Mouse (Mus musculus): ENCODE measurements around the gene Fam13a.

The Fam13a gene

GRCm38 (mm10) chr6:58933189-58933913, 91.0 kb downstream of the Fam13a start:
- no peak for DNase-seq (ENCODE audit: low spot score)

DNA sequence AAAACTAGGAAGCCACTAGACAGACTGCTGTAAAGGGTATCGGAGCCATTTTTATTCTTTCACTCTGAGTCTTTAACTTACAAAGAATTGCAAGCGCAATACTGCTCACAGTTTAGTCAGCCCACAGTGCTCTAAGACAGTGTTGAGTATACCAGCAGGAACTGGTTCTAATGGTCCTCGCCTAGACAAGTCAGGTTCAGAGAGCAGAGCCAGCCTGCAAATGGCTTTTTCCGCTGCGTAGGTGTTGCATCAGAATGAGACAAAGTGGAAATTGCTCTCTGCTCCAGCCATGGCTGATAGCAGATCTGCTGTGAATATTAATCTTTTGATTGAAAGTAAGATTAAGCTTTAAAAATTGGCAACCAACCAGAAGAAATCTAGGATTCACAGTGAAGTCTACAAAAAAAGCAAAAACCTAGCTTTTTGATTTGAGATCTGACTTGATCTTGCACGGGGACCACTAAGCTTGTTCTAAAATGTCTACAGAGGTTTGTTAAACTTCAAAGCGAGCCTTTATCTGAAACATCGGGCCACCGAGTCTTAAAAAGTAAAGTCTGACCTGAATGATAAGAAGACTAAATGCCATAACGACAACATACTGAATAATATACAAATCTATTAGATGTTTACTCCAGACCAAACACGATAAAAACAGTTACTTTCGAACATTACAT, 91.7 kb downstream of the Fam13a start:
- no peak for DNase-seq (ENCODE audit: low spot score)

DNA sequence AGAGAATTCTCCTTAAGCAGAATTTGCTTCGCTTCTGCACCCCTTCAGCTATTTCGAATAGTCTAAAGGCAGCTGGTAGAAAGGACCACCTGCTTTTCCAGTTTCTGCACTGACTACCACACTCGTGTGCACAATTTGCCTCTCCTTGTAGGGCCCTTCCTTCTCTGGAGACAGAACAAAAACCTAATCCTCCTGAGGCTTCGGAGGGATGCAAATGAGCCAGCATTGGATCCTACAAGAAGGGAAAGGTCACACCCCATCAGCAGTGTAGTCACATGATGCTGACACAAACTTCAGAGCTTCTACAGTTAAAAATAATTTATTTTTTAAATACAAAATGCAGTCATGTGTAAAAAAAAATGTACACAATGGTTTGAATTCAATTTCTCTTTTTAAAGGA, 93.2 kb downstream of the Fam13a start:
- DNase-seq (ENCODE audit: low spot score) = no peak

GRCm38 (mm10) chr6:58929911-58930431, 94.4 kb downstream of the Fam13a start:
- no peak for DNase-seq (ENCODE audit: low spot score)

- no peak for DNase-seq (ENCODE audit: low spot score)
These were observed 96.5 kb downstream of the Fam13a start for GRCm38 (mm10) chr6:58927881-58928280.

- no peak for DNase-seq (ENCODE audit: low spot score)
These were observed 101.8 kb downstream of the Fam13a start for GRCm38 (mm10) chr6:58922511-58922910.

DNA sequence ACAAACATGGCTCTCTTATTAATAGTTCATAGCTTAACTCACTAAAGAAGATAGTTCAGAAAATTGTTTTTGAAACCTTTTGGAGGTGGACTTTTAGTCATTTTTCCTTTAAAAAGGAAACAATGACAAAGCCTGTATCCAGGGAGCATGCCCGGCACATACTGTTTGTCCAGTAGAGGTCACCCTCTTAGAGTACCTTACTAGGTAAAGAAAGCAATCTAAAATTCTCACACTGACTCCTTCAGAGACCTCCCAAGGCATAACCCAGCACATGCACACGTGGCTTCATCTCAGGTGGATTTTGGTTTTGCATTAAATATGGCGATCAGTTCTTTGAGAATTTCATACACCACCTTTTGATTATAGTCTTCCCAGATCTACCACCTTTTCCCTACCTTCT, 102.7 kb downstream of the Fam13a start:
- DNase-seq (ENCODE audit: low spot score) = no peak

GRCm38 (mm10) chr6:58920735-58921134, 103.6 kb downstream of the Fam13a start:
- no peak for DNase-seq (ENCODE audit: low spot score)

DNA sequence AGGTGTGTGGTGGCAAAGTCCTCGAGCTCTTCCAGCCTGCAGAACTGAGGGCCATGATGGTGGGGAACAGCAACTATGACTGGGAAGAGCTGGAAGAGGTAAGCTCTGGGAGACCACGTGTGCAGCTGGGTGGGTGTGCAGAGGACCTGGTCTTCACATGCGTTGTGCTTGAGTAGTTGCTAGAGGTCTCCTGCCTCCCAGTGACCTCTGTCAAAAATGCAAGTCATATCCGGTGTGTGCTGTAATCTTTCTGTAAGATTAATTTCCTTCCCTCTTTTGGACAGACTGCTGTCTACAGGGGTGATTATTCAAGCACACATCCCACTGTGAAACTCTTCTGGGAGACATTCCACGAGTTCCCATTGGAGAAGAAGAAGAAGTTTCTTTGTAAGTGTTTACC, 107.9 kb downstream of the Fam13a start:
- no peak for DNase-seq (ENCODE audit: low spot score)

GRCm38 (mm10) chr6:58913971-58914370, 110.4 kb downstream of the Fam13a start:
- no peak for DNase-seq (ENCODE audit: low spot score)

DNA sequence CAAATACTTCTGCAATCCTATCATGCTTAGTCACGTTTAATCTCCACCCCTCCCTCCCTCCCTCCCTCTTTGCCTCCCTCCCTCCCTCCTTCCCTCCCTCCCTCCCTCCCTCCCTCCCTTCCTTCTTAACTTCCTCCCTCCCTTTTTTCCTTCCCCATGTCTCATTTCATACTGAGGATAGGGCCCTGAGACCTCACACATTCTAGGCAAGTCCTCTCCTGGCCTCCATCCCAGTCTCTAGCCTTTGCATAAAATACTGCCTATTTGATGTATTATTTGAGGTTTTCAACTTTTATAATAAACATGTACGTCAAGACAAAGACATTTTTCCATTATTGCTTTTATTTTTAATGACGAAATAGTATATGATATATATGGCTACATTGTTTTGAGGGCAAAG, 110.8 kb downstream of the Fam13a start:
- no peak for DNase-seq (ENCODE audit: low spot score)

- DNase-seq (ENCODE audit: low spot score) = no peak
These were observed 111.5 kb downstream of the Fam13a start for GRCm38 (mm10) chr6:58912842-58913241.

GRCm38 (mm10) chr6:58907791-58908190, 116.6 kb downstream of the Fam13a start:
- no peak for DNase-seq (ENCODE audit: low spot score)

DNA sequence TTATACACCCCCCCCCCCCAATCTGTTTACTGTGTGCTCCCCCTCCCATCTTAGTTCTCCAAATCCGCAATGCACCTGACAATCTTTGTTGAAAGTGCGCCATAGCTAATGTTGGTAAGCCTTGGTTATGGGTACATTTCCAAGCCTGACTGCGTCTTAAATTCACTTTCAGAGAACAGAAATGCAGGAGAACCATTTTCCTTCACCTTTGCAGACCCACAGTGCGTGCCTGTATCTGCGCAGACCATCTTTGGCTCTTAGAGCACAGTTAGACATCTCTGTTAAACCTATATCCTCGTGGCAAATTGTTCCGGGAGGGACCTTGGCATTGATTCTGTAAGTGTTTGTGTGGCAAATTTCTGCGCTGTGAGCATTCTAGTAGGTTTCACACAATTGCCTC, 117.0 kb downstream of the Fam13a start:
- DNase-seq (ENCODE audit: low spot score) = no peak

DNA sequence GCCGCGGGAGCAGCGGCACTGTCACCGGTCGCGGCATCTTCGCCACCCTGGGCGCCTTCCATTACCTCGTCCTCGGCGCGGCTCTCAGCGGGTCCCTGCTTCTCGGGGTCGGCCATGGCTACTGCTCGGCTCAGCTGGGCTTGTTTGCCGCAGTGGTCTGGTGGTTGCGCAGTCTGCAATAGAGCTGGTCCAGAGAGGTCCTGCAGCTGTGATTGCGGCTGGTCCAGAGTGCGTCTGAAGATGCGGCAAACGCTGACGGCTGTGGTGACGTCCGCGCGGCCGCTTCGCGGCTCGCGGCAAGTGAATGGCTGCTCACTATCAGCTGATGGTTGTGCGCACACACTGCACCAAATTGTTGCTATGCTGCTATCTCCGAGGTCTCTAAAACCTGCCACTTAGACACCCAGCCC, 117.5 kb downstream of the Fam13a start, which contains the start of gene Nap1l5:
TSS of gene Nap1l5 (minus strand) at position 225 of the 410 bp plus-strand sequence.
- peak; percentile 4 for DNase-seq (ENCODE audit: low spot score)

GRCm38 (mm10) chr6:58904551-58904950, 119.8 kb downstream of the Fam13a start:
- no peak for DNase-seq (ENCODE audit: low spot score)

GRCm38 (mm10) chr6:58903171-58903570, 121.2 kb downstream of the Fam13a start:
- no peak for DNase-seq (ENCODE audit: low spot score)

- DNase-seq (ENCODE audit: low spot score) = no peak
These were observed 123.8 kb downstream of the Fam13a start for GRCm38 (mm10) chr6:58900536-58900935.

- DNase-seq (ENCODE audit: low spot score) = no peak
These were observed 125.3 kb downstream of the Fam13a start for GRCm38 (mm10) chr6:58899076-58899475.

GRCm38 (mm10) chr6:58896648-58897047, 127.7 kb downstream of the Fam13a start:
- no peak for DNase-seq (ENCODE audit: low spot score)

DNA sequence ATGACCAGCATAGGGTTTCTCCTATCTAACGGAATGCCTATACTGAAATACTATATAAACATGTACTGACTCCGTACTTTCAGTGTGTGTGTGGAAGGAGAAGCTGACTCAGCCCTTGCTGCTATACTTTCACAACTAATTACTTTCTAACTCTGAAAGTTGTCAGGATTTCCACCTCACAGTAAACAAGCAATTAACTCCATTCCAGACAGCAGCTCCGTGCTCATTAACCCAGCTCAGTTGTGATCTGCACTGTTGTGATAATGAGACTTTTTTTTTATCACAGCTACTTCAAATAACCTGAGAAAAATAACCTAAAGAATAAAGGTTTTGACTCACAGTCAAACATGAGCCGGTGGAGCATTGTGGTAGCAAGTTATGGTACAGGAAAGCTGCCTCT, 129.4 kb downstream of the Fam13a start:
- DNase-seq (ENCODE audit: low spot score) = no peak

GRCm38 (mm10) chr6:58893307-58893706, 131.0 kb downstream of the Fam13a start:
- no peak for DNase-seq (ENCODE audit: low spot score)

GRCm38 (mm10) chr6:58889917-58890316, 134.4 kb downstream of the Fam13a start:
- DNase-seq (ENCODE audit: low spot score) = no peak

All from urinary bladder, postnatal 25 days (tissue).